Mouse (Mus musculus) lung, postnatal 0 days (tissue): ENCODE data around the gene Trmt61a. TPM values are rescaled to one million over a fixed set of nuclear protein-coding genes. Genes with fewer than 3 reads are reported as not detected.

ENCODE experiments used
- ATAC-seq: fragments of 200-750 bp; cut with Nextera tagmentation; 2 replicates; pipeline ENCODE4 v1.8.0; 2017; ENCODE audit warnings: moderate library complexity
- DNase-seq: peaks from one replicate; pipeline ENCODE4 v3.0.0-alpha.2; 2016; ENCODE audit warnings: low spot score
- H3K27ac ChIP-seq: fragments of 300-500 bp; sonication (generic); 2 replicates; pipeline ENCODE4 v1.5.1; 2014; ENCODE audit warnings: antibody characterized with exemption, mild to moderate bottlenecking, low read length, mixed read lengths
- H3K27me3 ChIP-seq: fragments of 300-500 bp; sonication (generic); replicated peaks from 2 replicates; pipeline ENCODE4 v1.6.1; 2014; ENCODE audit warnings: low read length, mixed read lengths; ENCODE audit not compliant: insufficient read depth
- H3K36me3 ChIP-seq: fragments of 300-500 bp; sonication (generic); 2 replicates; pipeline ENCODE4 v1.6.1; 2014; ENCODE audit warnings: low read length, mixed read lengths; ENCODE audit not compliant: insufficient read depth
- H3K4me1 ChIP-seq: fragments of 300-500 bp; sonication (generic); 2 replicates; pipeline ENCODE4 v1.6.1; 2014; ENCODE audit warnings: antibody characterized with exemption, low read depth, low read length, mixed read lengths; ENCODE audit not compliant: insufficient read depth
- H3K4me2 ChIP-seq: fragments of 300-500 bp; sonication (generic); replicated peaks from 2 replicates; pipeline ENCODE4 v1.6.1; 2014; ENCODE audit warnings: low read depth, mild to moderate bottlenecking, low read length, moderate library complexity, mixed read lengths
- H3K4me3 ChIP-seq: fragments of 300-500 bp; sonication (generic); 2 replicates; pipeline ENCODE4 v1.5.1; 2014; ENCODE audit warnings: low read depth, low read length
- H3K9ac ChIP-seq: fragments of 300-500 bp; sonication (generic); replicated peaks from 2 replicates; pipeline ENCODE4 v1.6.1; 2014; ENCODE audit warnings: low read depth, mild to moderate bottlenecking
- H3K9me3 ChIP-seq: fragments of 300-500 bp; sonication (generic); 2 replicates; pipeline ENCODE4 v1.6.1; 2016; ENCODE audit warnings: low read length, mixed read lengths
- CTCF ChIP-seq: IDR thresholded peaks from 2 replicates; pipeline ENCODE4 v1.5.1; 2016; ENCODE audit warnings: antibody characterized with exemption, mild to moderate bottlenecking
- EP300 ChIP-seq: IDR thresholded peaks from 2 replicates; pipeline ENCODE4 v1.6.1; 2016; ENCODE audit warnings: antibody characterized with exemption, mild to moderate bottlenecking, control low read depth
- WGBS: fragments of 180-500 bp; shearing (Covaris S2); extraction: QIAGEN DNeasy Blood & Tissue Kit; methylation state at CpG from one replicate; pipeline ENCODE4 v1.1.7; 2014; 5-methylcytosine and 5-hydroxymethylcytosine counted together
- polyA plus RNA-seq: library from polyadenylated mRNA; unstranded; fragments of >200 nt; fragmentation: Nextera tagmentation; extraction: Ambion mirVana; gene quantifications from 2 replicates; pipeline ENCODE4 v1.2.1, GENCODE M21; 2015

Trmt61a gene
- polyA plus RNA-seq, 1 experiment from 2014 or later = 4.3 TPM

- Histone ChIP-seq H3K27me3 (peaks cover 6% of the 10 kb centered on the region; the same call in 1 of the 2 replicates), H3K36me3 (no peaks in the 10 kb centered on the region), H3K4me3 (no peak overlapping the region), H3K4me1 (peaks cover 32% of the 10 kb centered on the region; the same call in 1 of the 2 replicates), H3K9ac (no peak overlapping the region), H3K4me2 (no peak overlapping the region), H3K9me3 (no peaks in the 10 kb centered on the region), H3K27ac (no peak overlapping the region)
- WGBS = 88% methylated on average over 5 of the region's 5 CpGs
- TF ChIP-seq EP300 = no peak
- no peak for TF ChIP-seq CTCF
- DNase-seq (no peak), ATAC-seq (no peak)
Measured at GRCm38 (mm10) chr12:111667421-111667820, 10.5 kb upstream of the Trmt61a start.

DNA sequence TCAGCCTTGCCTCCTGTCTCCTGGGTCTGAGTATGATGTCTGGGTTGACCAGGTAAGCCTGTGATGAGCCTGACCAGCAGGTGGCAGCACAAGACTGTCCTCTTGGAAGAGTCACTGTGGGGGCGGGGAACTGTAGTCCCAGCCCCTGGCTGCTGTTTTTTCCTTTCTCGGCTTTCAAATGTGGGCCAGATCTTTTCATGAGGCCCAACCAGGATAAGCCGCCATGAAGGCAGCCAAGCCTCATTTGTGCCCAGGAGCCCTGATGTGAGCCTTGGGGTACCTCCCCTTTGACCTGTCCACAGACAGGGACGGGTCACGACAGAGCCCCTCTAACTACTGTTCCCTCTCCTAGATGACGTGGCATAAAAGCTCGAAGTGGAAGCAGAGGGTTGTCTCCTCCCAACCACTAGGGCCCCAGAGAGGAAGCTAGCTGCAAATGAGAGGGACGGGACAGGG is 9.4 kb upstream of the Trmt61a start:
- peak; percentile 99 for TF ChIP-seq CTCF
- TF ChIP-seq EP300 = no peak
- 1% methylated on average over 8 of the region's 8 CpGs for WGBS
- H3K4me2 ChIP-seq = peak overlapping the region; percentile 39
- H3K9me3 ChIP-seq = no peaks in the 10 kb centered on the region
- peak overlapping the region; percentile 86 for H3K27ac ChIP-seq
- ATAC-seq = peak; percentile 43
- no peak overlapping the region for H3K4me3 ChIP-seq
- DNase-seq = peak; percentile 97
- no peaks in the 10 kb centered on the region for H3K36me3 ChIP-seq
- peaks cover 35% of the 10 kb centered on the region; the same call in 1 of the 2 replicates for H3K4me1 ChIP-seq
- peaks cover 15% of the 10 kb centered on the region; the same call in 1 of the 2 replicates for H3K27me3 ChIP-seq
- H3K9ac ChIP-seq = no peak overlapping the region

DNA sequence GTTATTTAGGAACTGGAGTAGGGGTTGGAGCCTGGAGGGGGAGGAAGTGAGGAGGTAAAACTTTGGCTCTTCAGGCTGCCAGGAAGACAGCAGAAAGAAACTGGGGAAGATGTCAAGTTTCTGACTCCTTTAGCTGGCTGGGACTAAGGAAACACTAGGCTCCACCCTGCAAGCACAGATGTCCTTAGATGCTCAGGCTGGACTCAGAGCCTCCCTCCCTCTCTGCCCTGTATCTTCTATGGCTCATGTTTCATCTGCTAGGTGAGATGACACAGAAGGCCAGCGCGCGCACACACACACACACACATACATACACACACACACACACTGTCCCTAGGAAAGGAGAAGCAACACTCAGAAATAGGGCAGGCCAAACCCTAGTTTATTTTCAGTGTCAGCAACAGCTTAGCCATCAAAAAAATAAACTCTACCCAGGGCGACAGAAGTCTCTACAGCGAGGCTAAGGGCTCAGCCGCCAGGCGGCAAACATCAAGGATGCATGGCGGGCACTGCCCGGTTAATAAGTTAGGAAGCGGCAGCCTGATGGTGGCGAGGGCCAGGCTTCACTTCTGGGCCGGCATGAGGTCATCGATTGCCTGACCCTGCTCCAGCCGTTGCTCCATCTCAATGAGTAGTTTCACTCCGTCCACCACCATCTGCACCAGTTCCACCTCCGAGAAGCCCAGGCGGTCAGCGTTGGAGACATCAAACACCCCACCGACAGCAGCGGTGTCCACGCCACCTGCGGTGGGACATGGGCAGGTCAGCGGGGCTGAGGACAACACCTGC is 8.7 kb upstream of the Trmt61a start:
- Histone ChIP-seq H3K27ac (peak overlapping the region; percentile 86), H3K4me1 (peaks cover 29% of the 10 kb centered on the region; the same call in 1 of the 2 replicates), H3K4me2 (peak overlapping the region; percentile 39; the same call in 1 of the 2 replicates), H3K9me3 (no peaks in the 10 kb centered on the region), H3K9ac (no peak overlapping the region), H3K27me3 (peaks cover 20% of the 10 kb centered on the region; the same call in 1 of the 2 replicates), H3K4me3 (no peak overlapping the region), H3K36me3 (no peaks in the 10 kb centered on the region)
- TF ChIP-seq EP300 (no peak), CTCF (0 out of 2 replicates have a peak, but pooled peaks have one; percentile 17)
- peak; percentile 6 for ATAC-seq
- WGBS = 60% methylated on average over 23 of the region's 23 CpGs
- DNase-seq = peak; percentile 73

- Histone ChIP-seq H3K9ac (no peak overlapping the region), H3K4me3 (no peak overlapping the region), H3K9me3 (no peaks in the 10 kb centered on the region), H3K4me2 (no peak overlapping the region), H3K27ac (0 out of 2 replicates have a peak overlapping the region, but pooled peaks have one; percentile 14), H3K36me3 (no peaks in the 10 kb centered on the region), H3K27me3 (peaks cover 20% of the 10 kb centered on the region; the same call in 1 of the 2 replicates), H3K4me1 (peaks cover 23% of the 10 kb centered on the region; the same call in 1 of the 2 replicates)
- ATAC-seq = no peak
- TF ChIP-seq CTCF (no peak), EP300 (no peak)
- DNase-seq = no peak
- WGBS = 62% methylated on average over 8 of the region's 8 CpGs
Measured at GRCm38 (mm10) chr12:111669961-111670360, 7.9 kb upstream of the Trmt61a start.

DNA sequence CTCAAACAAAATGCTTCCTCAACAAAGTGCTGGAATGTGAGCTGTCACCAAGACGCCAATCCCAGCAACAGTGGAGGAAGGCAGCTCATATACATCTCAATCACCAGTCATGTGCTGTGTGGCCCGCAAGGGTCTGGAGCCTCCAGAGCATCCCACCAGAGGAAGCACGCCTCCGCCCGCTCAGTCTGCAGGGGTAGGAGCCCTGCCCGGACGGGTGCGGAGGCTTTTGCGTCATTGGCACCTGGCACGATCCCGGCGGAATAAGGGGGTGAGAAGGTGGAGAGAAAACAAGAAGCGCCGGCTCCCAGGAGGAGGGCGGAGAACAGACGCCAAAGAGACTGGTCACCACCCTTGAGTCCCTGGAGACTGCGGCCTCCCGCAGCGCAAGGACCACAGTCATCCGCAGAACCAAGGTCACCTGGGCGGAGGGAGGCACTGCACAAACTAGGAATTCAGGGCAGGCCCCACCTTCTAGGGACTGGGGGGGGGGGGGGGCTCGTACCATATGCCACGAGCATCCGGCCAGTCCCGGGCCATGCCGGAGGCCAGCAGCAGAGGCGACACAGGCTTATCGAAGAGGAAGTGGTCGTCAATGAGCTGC is 7.4 kb upstream of the Trmt61a start:
- peak; percentile 72 for DNase-seq
- no peaks in the 10 kb centered on the region for H3K9me3 ChIP-seq
- H3K27me3 ChIP-seq = peaks cover 20% of the 10 kb centered on the region; the same call in 1 of the 2 replicates
- ATAC-seq = peak; percentile 38
- H3K4me1 ChIP-seq = peaks cover 23% of the 10 kb centered on the region; the same call in 1 of the 2 replicates
- H3K36me3 ChIP-seq = no peaks in the 10 kb centered on the region
- H3K4me2 ChIP-seq = peak overlapping the region; percentile 84
- TF ChIP-seq EP300 (no peak), CTCF (no peak)
- WGBS = 17% methylated on average over 26 of the region's 29 CpGs
- peak overlapping the region; percentile 14; the same call in 1 of the 2 replicates for H3K27ac ChIP-seq
- no peak overlapping the region for H3K9ac ChIP-seq
- H3K4me3 ChIP-seq = peak overlapping the region; percentile 47

- no peak overlapping the region for H3K27ac ChIP-seq
- H3K4me2 ChIP-seq = peak overlapping the region; percentile 84
- H3K4me3 ChIP-seq = peak overlapping the region; percentile 47
- ATAC-seq = no peak
- 4% methylated on average over 35 of the region's 35 CpGs for WGBS
- peak overlapping the region; percentile 29; the same call in 1 of the 2 replicates for H3K9ac ChIP-seq
- peaks cover 23% of the 10 kb centered on the region; the same call in 1 of the 2 replicates for H3K4me1 ChIP-seq
- no peak for DNase-seq
- TF ChIP-seq CTCF = no peak
- no peak for TF ChIP-seq EP300
- no peaks in the 10 kb centered on the region for H3K9me3 ChIP-seq
- peaks cover 20% of the 10 kb centered on the region; the same call in 1 of the 2 replicates for H3K27me3 ChIP-seq
- H3K36me3 ChIP-seq = no peaks in the 10 kb centered on the region
Measured at GRCm38 (mm10) chr12:111670976-111671375, 6.9 kb upstream of the Trmt61a start.
